Mouse (Mus musculus): Measurements from ENCODE around the gene Naa35.

GRCm38 (mm10) chr13:59673597-59673996 is 88.5 kb downstream of the Naa35 start:
- TF ChIP-seq CTCF (IDR thresholded peaks at IDR 0.05; ENCODE audit: low read depth) (no peak), EP300 (IDR thresholded peaks at IDR 0.05; ENCODE audit: low read depth) (no peak)

All from liver, postnatal 0 days (tissue).